ENCODE assay signal across 13 mouse cellular contexts in the genomic region with DNA sequence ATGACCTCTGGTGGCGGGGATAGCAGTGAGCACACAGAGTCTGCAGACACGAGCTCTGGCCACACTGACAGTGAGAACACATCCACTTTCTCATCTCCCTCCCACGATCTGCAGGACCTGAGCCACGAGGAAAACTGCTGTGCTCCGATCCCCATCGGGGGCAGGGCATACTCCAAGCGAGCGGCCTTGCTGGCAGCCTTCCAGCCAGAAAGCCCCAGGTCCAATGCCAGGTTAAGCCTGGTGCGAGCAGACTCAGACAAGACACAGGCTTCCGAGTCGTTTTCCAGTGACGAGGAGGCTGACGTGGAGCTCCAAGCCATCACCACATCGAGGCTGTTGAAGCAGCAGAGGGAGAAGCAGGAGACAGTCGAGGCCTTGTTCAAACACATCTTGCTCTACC. TPM values are rescaled to one million over a fixed set of nuclear protein-coding genes. Genes with fewer than 3 reads are reported as not detected.
DNase-seq lines count a peak whose midpoint lies in the region; ATAC-seq lines count a peak whose summit lies in the region.
"Had no signal": no experiment of that assay in that cellular context is flagged by ENCODE, and none has a peak within 500 bp of the region (broad histone marks: within the 10 kb centered on the region; RNA-seq: fewer than 3 reads in every experiment).

No protein-coding gene starts in this region.

- H3K4me3 ChIP-seq in midbrain, embryonic 11.5 days (ENCODE audit: low read depth, low read length), result no peak overlapping the region
- no peak overlapping the region for H3K4me3 ChIP-seq in midbrain, embryonic 13.5 days (replicated peaks)
- no peak overlapping the region for H3K4me3 ChIP-seq in hindbrain, embryonic 12.5 days
- H3K4me3 ChIP-seq: forebrain, embryonic 12.5 days; left cerebral cortex, adult 2 months had no signal

- H3K27ac ChIP-seq in midbrain, embryonic 11.5 days (ENCODE audit: low read depth, low read length), result no peak overlapping the region
- no peak overlapping the region for H3K27ac ChIP-seq in midbrain, embryonic 13.5 days
- no peak overlapping the region for H3K27ac ChIP-seq in hindbrain, embryonic 12.5 days
- H3K27ac ChIP-seq: forebrain, embryonic 12.5 days; hindbrain, postnatal 0 days; left cerebral cortex, adult 2 months had no signal

- peak; percentile 23 for DNase-seq in gastrocnemius, postnatal 10 days
- no peak for DNase-seq in gastrocnemius, postnatal 25 days
- DNase-seq in midbrain, embryonic 11.5 days (ENCODE audit: low spot score, missing footprints), result peak; percentile 8
- DNase-seq in kidney, adult 8-10 months, result peak; percentile 49 to 62
- no peak for DNase-seq in embryo, embryonic 10.5 days (ENCODE audit: low spot score)
- DNase-seq: heart, postnatal 14 days; liver; midbrain, embryonic 14.5 days had no signal

- H3K4me1 ChIP-seq in midbrain, embryonic 11.5 days (ENCODE audit: control insufficient read depth, insufficient read depth, low read length), result no peaks in the 10 kb centered on the region
- H3K4me1 ChIP-seq in midbrain, embryonic 13.5 days (replicated peaks), result no peaks in the 10 kb centered on the region
- no peaks in the 10 kb centered on the region for H3K4me1 ChIP-seq in hindbrain, embryonic 12.5 days

- H3K4me2 ChIP-seq in midbrain, embryonic 11.5 days, result no peak overlapping the region
- no peak overlapping the region for H3K4me2 ChIP-seq in midbrain, embryonic 13.5 days (replicated peaks)
- H3K4me2 ChIP-seq in hindbrain, embryonic 12.5 days (replicated peaks), result no peak overlapping the region
- H3K4me2 ChIP-seq: forebrain, embryonic 12.5 days had no signal

- 82% methylated on average over 15 of the region's 15 CpGs for WGBS in midbrain, embryonic 11.5 days
- WGBS in midbrain, embryonic 13.5 days, result 82% methylated on average over 15 of the region's 15 CpGs
- 83% methylated on average over 15 of the region's 15 CpGs for WGBS in hindbrain, embryonic 12.5 days

- no peak overlapping the region for H3K9ac ChIP-seq in midbrain, embryonic 11.5 days (ENCODE audit: low read length)
- no peak overlapping the region for H3K9ac ChIP-seq in midbrain, embryonic 13.5 days (replicated peaks)
- H3K9ac ChIP-seq in hindbrain, embryonic 12.5 days, result no peak overlapping the region
- H3K9ac ChIP-seq: forebrain, embryonic 12.5 days had no signal

- no peaks in the 10 kb centered on the region for H3K27me3 ChIP-seq in midbrain, embryonic 11.5 days (ENCODE audit: control insufficient read depth, insufficient read depth, low read length)
- H3K27me3 ChIP-seq in midbrain, embryonic 13.5 days, result no peaks in the 10 kb centered on the region
- H3K27me3 ChIP-seq in hindbrain, embryonic 12.5 days, result no peaks in the 10 kb centered on the region
- H3K27me3 ChIP-seq: forebrain, embryonic 12.5 days had no signal

- H3K9me3 ChIP-seq in midbrain, embryonic 11.5 days (ENCODE audit: control insufficient read depth, low read length), result no peaks in the 10 kb centered on the region
- no peaks in the 10 kb centered on the region for H3K9me3 ChIP-seq in midbrain, embryonic 13.5 days
- no peaks in the 10 kb centered on the region for H3K9me3 ChIP-seq in hindbrain, embryonic 12.5 days (replicated peaks)
- H3K9me3 ChIP-seq: forebrain, embryonic 12.5 days had no signal

- no peaks in the 10 kb centered on the region for H3K36me3 ChIP-seq in midbrain, embryonic 11.5 days (ENCODE audit: control insufficient read depth, insufficient read depth, low read length)
- peaks cover 74% of the 10 kb centered on the region for H3K36me3 ChIP-seq in midbrain, embryonic 13.5 days
- peaks cover 34% of the 10 kb centered on the region for H3K36me3 ChIP-seq in hindbrain, embryonic 12.5 days

- ATAC-seq in midbrain, embryonic 11.5 days (ENCODE audit: low FRiP score), result no peak
- no peak for ATAC-seq in midbrain, embryonic 13.5 days
- no peak for ATAC-seq in hindbrain, embryonic 12.5 days (ENCODE audit: low FRiP score)

RNA-seq across cellular contexts. Expression of gene Dop1b, which starts 57.9 kb away (rescaled TPM):
- 10 to 100 TPM; 34.7 to 37.7 TPM for total RNA-seq in gastrocnemius, postnatal 10 days (2021)
- total RNA-seq in gastrocnemius, postnatal 25 days (2021), result 10 to 100 TPM; 20.6 to 26.9 TPM
- polyA plus RNA-seq in midbrain, embryonic 11.5 days (2014; fragmentation: Nextera tagmentation; extraction: Ambion mirVana), result 11.7 and 12.7 TPM in 2 replicates
- 29.6 and 32.4 TPM in 2 replicates for polyA plus RNA-seq in midbrain, embryonic 13.5 days (2015; fragmentation: Nextera tagmentation; extraction: Ambion mirVana)
- polyA plus RNA-seq in hindbrain, embryonic 12.5 days (2016; fragmentation: Nextera tagmentation; extraction: Ambion mirVana), result 22.4 and 25.2 TPM in 2 replicates

Comparison
In these comparisons a context has a peak if more than half of its experiments do, and no peak if none do; other contexts are left out.
1. DNase-seq: peak in gastrocnemius, postnatal 10 days (single experiment), midbrain, embryonic 11.5 days (single experiment) and kidney, adult 8-10 months (2 of 2); none in gastrocnemius, postnatal 25 days (single experiment) and embryo, embryonic 10.5 days (single experiment).